Mouse (Mus musculus): ENCODE measurements around the gene Pdcd1. TPM values are rescaled to one million over a fixed set of nuclear protein-coding genes. Genes with fewer than 3 reads are reported as not detected.

The Pdcd1 gene
- polyA plus RNA-seq, 1 experiment from 2014 or later, result 0.43 TPM

Other genes with a start within 250 kb of the Pdcd1 start
- 12.2 and 12.5 TPM in 2 replicates for gene Ing5, start 248.6 kb downstream of the Pdcd1 start, polyA plus RNA-seq (2015; fragmentation: Nextera tagmentation; extraction: Ambion mirVana)
- 12.5 and 13.0 TPM in 2 replicates for gene D2hgdh, start 227.6 kb downstream of the Pdcd1 start, polyA plus RNA-seq (2015; fragmentation: Nextera tagmentation; extraction: Ambion mirVana)
- gene Gal3st2, start 191.2 kb downstream of the Pdcd1 start, polyA plus RNA-seq (2015; fragmentation: Nextera tagmentation; extraction: Ambion mirVana), result 0.15 TPM in 1 of 2 replicates, not detected in the other
- gene Gal3st2b, start 134.2 kb downstream of the Pdcd1 start, polyA plus RNA-seq (2015; fragmentation: Nextera tagmentation; extraction: Ambion mirVana), result not detected in 2 replicates
- not detected in 2 replicates for gene Gal3st2c, start 62.0 kb downstream of the Pdcd1 start, polyA plus RNA-seq (2015; fragmentation: Nextera tagmentation; extraction: Ambion mirVana)
- 0.09 TPM in 1 of 2 replicates, not detected in the other for gene Neu4, start 32.1 kb downstream of the Pdcd1 start, polyA plus RNA-seq (2015; fragmentation: Nextera tagmentation; extraction: Ambion mirVana)

All from heart, embryonic 13.5 days (tissue).